13 mouse cellular contexts compared by ENCODE assay signal in the genomic region with DNA sequence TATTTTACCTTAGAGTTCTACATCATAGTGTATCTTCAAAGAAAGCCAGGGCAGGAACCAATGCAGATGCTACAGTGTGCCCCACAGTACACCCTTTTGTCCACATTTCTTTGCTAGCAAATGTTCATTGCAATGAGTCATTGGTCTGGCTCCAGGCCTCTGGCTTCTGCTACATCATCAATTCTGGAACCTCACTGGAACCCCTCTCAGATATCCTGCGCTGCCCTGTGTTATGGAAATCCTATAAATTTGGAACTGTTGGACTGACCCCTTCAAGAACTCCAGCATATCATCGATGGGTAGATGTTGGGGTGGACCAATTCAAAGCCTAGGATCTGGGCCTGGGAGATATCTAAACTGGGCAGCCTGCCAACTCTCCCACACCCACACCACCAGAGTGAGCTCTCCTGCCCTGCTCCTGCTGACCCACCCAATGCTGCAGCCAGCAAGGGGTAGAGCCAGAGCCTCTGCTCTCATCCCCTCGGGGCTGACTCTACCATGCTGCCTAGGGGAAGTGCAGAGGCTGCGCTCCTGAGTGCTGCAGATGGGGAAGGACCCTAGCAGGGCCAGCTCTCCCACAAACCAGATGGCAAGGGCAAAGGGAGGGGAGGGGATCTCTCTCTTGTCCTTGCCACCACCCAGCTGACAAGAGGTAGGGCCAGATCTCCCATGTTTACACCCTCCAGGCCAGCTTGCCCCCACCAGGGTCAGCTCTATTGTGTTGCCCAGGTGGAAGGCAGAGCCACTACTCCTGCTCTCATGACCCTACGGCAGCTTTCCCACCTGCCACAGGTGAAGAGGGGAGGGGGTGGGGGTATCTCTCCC. TPM values are rescaled to one million over a fixed set of nuclear protein-coding genes. Genes with fewer than 3 reads are reported as not detected.
DNase-seq lines count a peak whose midpoint lies in the region; ATAC-seq and TF ChIP-seq lines count a peak whose summit lies in the region.
"Had no signal": no experiment of that assay in that cellular context is flagged by ENCODE, and none has a peak within 500 bp of the region (broad histone marks: within the 10 kb centered on the region; RNA-seq: fewer than 3 reads in every experiment).

No protein-coding gene starts in this region.

- WGBS in limb, embryonic 14.5 days = 68% methylated on average over 5 of the region's 5 CpGs
- WGBS in limb, embryonic 10.5 days = 76% methylated on average over 5 of the region's 5 CpGs
- WGBS in hindbrain, postnatal 0 days = 78% methylated on average over 5 of the region's 5 CpGs
- WGBS in neural tube, embryonic 15.5 days = 80% methylated on average over 5 of the region's 5 CpGs
- WGBS in forebrain, embryonic 12.5 days = 88% methylated on average over 5 of the region's 5 CpGs

- H3K27me3 ChIP-seq in limb, embryonic 14.5 days (ENCODE audit: control insufficient read depth, insufficient read depth, low read length) = no peaks in the 10 kb centered on the region
- H3K27me3 ChIP-seq in limb, embryonic 10.5 days (ENCODE audit: low read depth, poor library complexity, severe bottlenecking) = no peaks in the 10 kb centered on the region
- no peaks in the 10 kb centered on the region for H3K27me3 ChIP-seq in hindbrain, postnatal 0 days (ENCODE audit: insufficient read depth, low read length)
- H3K27me3 ChIP-seq in neural tube, embryonic 15.5 days (replicated peaks) = 0 out of 2 replicates have a peak, but pooled peaks cover 2% of the 10 kb centered on the region
- H3K27me3 ChIP-seq in forebrain, embryonic 12.5 days = no peaks in the 10 kb centered on the region

- no peak overlapping the region for H3K4me2 ChIP-seq in limb, embryonic 14.5 days (replicated peaks; ENCODE audit: low read depth, low read length, severe bottlenecking)
- no peak overlapping the region for H3K4me2 ChIP-seq in hindbrain, postnatal 0 days (ENCODE audit: low read depth, low read length)
- H3K4me2 ChIP-seq in neural tube, embryonic 15.5 days = no peak overlapping the region
- no peak overlapping the region for H3K4me2 ChIP-seq in forebrain, embryonic 12.5 days
- H3K4me2 ChIP-seq: liver, embryonic 15.5 days had no signal

- H3K9ac ChIP-seq in limb, embryonic 14.5 days (ENCODE audit: low read depth, low read length, severe bottlenecking) = no peak overlapping the region
- H3K9ac ChIP-seq in hindbrain, postnatal 0 days (replicated peaks; ENCODE audit: low read length) = no peak overlapping the region
- no peak overlapping the region for H3K9ac ChIP-seq in neural tube, embryonic 15.5 days (replicated peaks)
- no peak overlapping the region for H3K9ac ChIP-seq in forebrain, embryonic 12.5 days
- H3K9ac ChIP-seq: liver, embryonic 15.5 days had no signal

- no peak overlapping the region for H3K27ac ChIP-seq in limb, embryonic 14.5 days (replicated peaks; ENCODE audit: low read depth, low read length)
- H3K27ac ChIP-seq in limb, embryonic 10.5 days = no peak overlapping the region
- no peak overlapping the region for H3K27ac ChIP-seq in hindbrain, postnatal 0 days
- H3K27ac ChIP-seq in neural tube, embryonic 15.5 days (replicated peaks) = no peak overlapping the region
- H3K27ac ChIP-seq in forebrain, embryonic 12.5 days = no peak overlapping the region
- H3K27ac ChIP-seq: liver, embryonic 15.5 days had no signal

- 0 out of 2 replicates have a peak, but pooled peaks have one; percentile 15 for ATAC-seq in limb, embryonic 14.5 days (ENCODE audit: low FRiP score, low read depth)
- ATAC-seq in hindbrain, postnatal 0 days = no peak
- no peak for ATAC-seq in neural tube, embryonic 15.5 days (ENCODE audit: low FRiP score)
- no peak for ATAC-seq in forebrain, embryonic 12.5 days (ENCODE audit: low FRiP score)

- no peaks in the 10 kb centered on the region for H3K36me3 ChIP-seq in limb, embryonic 14.5 days (ENCODE audit: control insufficient read depth, insufficient read depth, low read length)
- H3K36me3 ChIP-seq in limb, embryonic 10.5 days = no peaks in the 10 kb centered on the region
- H3K36me3 ChIP-seq in hindbrain, postnatal 0 days (ENCODE audit: insufficient read depth, low read length) = no peaks in the 10 kb centered on the region
- no peaks in the 10 kb centered on the region for H3K36me3 ChIP-seq in neural tube, embryonic 15.5 days
- H3K36me3 ChIP-seq in forebrain, embryonic 12.5 days (replicated peaks) = no peaks in the 10 kb centered on the region
- H3K36me3 ChIP-seq: liver, embryonic 15.5 days had no signal

- no peak for TF ChIP-seq CTCF in hindbrain, postnatal 0 days (IDR thresholded peaks at IDR 0.05; ENCODE audit: low read depth)

- TF ChIP-seq POLR2A in limb, embryonic 14.5 days (IDR thresholded peaks at IDR 0.05; ENCODE audit: borderline replicate concordance, extremely low read depth, insufficient read depth, insufficient read length) = no peak

- no peak overlapping the region for H3K4me3 ChIP-seq in limb, embryonic 14.5 days (replicated peaks; ENCODE audit: low read length)
- H3K4me3 ChIP-seq in limb, embryonic 10.5 days = no peak overlapping the region
- no peak overlapping the region for H3K4me3 ChIP-seq in hindbrain, postnatal 0 days (ENCODE audit: low read length)
- no peak overlapping the region for H3K4me3 ChIP-seq in neural tube, embryonic 15.5 days (replicated peaks)
- H3K4me3 ChIP-seq in forebrain, embryonic 12.5 days (replicated peaks) = no peak overlapping the region
- H3K4me3 ChIP-seq: liver, embryonic 15.5 days had no signal

- H3K9me3 ChIP-seq in limb, embryonic 14.5 days (ENCODE audit: control insufficient read depth, low read length) = no peaks in the 10 kb centered on the region
- no peaks in the 10 kb centered on the region for H3K9me3 ChIP-seq in limb, embryonic 10.5 days (replicated peaks)
- no peaks in the 10 kb centered on the region for H3K9me3 ChIP-seq in hindbrain, postnatal 0 days (ENCODE audit: low read length)
- H3K9me3 ChIP-seq in neural tube, embryonic 15.5 days (replicated peaks) = no peaks in the 10 kb centered on the region
- no peaks in the 10 kb centered on the region for H3K9me3 ChIP-seq in forebrain, embryonic 12.5 days
- H3K9me3 ChIP-seq: liver, embryonic 15.5 days had no signal

- no peak for DNase-seq in limb, embryonic 14.5 days (ENCODE audit: low spot score)
- no peak for DNase-seq in limb, embryonic 10.5 days (ENCODE audit: low spot score)
- peak; percentile 18 for DNase-seq in brain, adult 2 months (ENCODE audit: low read depth, low spot score)
- peak; percentile 28 for DNase-seq in heart, postnatal 4 days
- DNase-seq in spleen, postnatal 14 days (ENCODE audit: low spot score in 2 of 2) = peak; percentile 44 to 49
- DNase-seq in hindbrain, postnatal 0 days (ENCODE audit: low spot score) = no peak
- DNase-seq: cerebellum, adult 11 months; kidney, postnatal 14 days had no signal

- H3K4me1 ChIP-seq in limb, embryonic 14.5 days (ENCODE audit: control insufficient read depth, insufficient read depth, low read length) = peaks cover 5% of the 10 kb centered on the region; the same call in 1 of the 2 replicates
- peaks cover 5% of the 10 kb centered on the region; the same call in 1 of the 2 replicates for H3K4me1 ChIP-seq in limb, embryonic 10.5 days
- no peaks in the 10 kb centered on the region for H3K4me1 ChIP-seq in hindbrain, postnatal 0 days (ENCODE audit: insufficient read depth, low read length)
- H3K4me1 ChIP-seq in neural tube, embryonic 15.5 days = no peaks in the 10 kb centered on the region
- H3K4me1 ChIP-seq in forebrain, embryonic 12.5 days = no peaks in the 10 kb centered on the region

RNA-seq across cellular contexts. Expression of a gene that starts 16.4 kb away (rescaled TPM):
- polyA plus RNA-seq in limb, embryonic 14.5 days (2012; rRNA removed) = 0.82 and 1.4 TPM in 2 replicates
- 1.5 TPM in 2 replicates for polyA plus RNA-seq in limb, embryonic 14.5 days (2014; fragmentation: Nextera tagmentation; extraction: Ambion mirVana)
- 0.20 TPM in 1 of 2 replicates, not detected in the other for polyA plus RNA-seq in limb, embryonic 10.5 days (2016; fragmentation: Nextera tagmentation; extraction: Ambion mirVana)
- total RNA-seq in heart, postnatal 4 days (2021) = not detected
- total RNA-seq in hindbrain, postnatal 0 days (2014; rRNA removed) = not detected in 2 replicates
- 0.14 TPM in 1 of 2 replicates, not detected in the other for polyA plus RNA-seq in hindbrain, postnatal 0 days (2015; fragmentation: Nextera tagmentation; extraction: Ambion mirVana)
- polyA plus RNA-seq in neural tube, embryonic 15.5 days (2015; fragmentation: Nextera tagmentation; extraction: Ambion mirVana) = 0.19 and 0.28 TPM in 2 replicates
- polyA plus RNA-seq in forebrain, embryonic 12.5 days (2016; fragmentation: Nextera tagmentation; extraction: Ambion mirVana) = 0.26 and 0.31 TPM in 2 replicates
- total RNA-seq: MEL had no signal
- polyA plus RNA-seq: liver, embryonic 15.5 days had no signal

RNA-seq across cellular contexts. Expression of a gene that starts 23.7 kb away (rescaled TPM):
- 0.54 and 0.72 TPM in 2 replicates for polyA plus RNA-seq in limb, embryonic 14.5 days (2012; rRNA removed)
- polyA plus RNA-seq in limb, embryonic 14.5 days (2014; fragmentation: Nextera tagmentation; extraction: Ambion mirVana) = 0.44 and 0.51 TPM in 2 replicates
- 1.3 and 1.7 TPM in 2 replicates for polyA plus RNA-seq in limb, embryonic 10.5 days (2016; fragmentation: Nextera tagmentation; extraction: Ambion mirVana)
- total RNA-seq in heart, postnatal 4 days (2021) = not detected
- 0.42 TPM in 1 of 2 replicates, not detected in the other for total RNA-seq in hindbrain, postnatal 0 days (2014; rRNA removed)
- polyA plus RNA-seq in hindbrain, postnatal 0 days (2015; fragmentation: Nextera tagmentation; extraction: Ambion mirVana) = not detected in 2 replicates
- not detected in 2 replicates for polyA plus RNA-seq in neural tube, embryonic 15.5 days (2015; fragmentation: Nextera tagmentation; extraction: Ambion mirVana)
- 0.33 and 0.35 TPM in 2 replicates for polyA plus RNA-seq in forebrain, embryonic 12.5 days (2016; fragmentation: Nextera tagmentation; extraction: Ambion mirVana)
- total RNA-seq: MEL had no signal
- polyA plus RNA-seq: liver, embryonic 15.5 days had no signal

RNA-seq across cellular contexts. Expression of a gene that starts 41.2 kb away (rescaled TPM):
- 0.06 TPM in 1 of 2 replicates, not detected in the other for polyA plus RNA-seq in limb, embryonic 14.5 days (2012; rRNA removed)
- not detected in 2 replicates for polyA plus RNA-seq in limb, embryonic 14.5 days (2014; fragmentation: Nextera tagmentation; extraction: Ambion mirVana)
- not detected in 2 replicates for polyA plus RNA-seq in limb, embryonic 10.5 days (2016; fragmentation: Nextera tagmentation; extraction: Ambion mirVana)
- total RNA-seq in heart, postnatal 4 days (2021) = not detected
- not detected in 2 replicates for total RNA-seq in hindbrain, postnatal 0 days (2014; rRNA removed)
- not detected in 2 replicates for polyA plus RNA-seq in hindbrain, postnatal 0 days (2015; fragmentation: Nextera tagmentation; extraction: Ambion mirVana)
- polyA plus RNA-seq in neural tube, embryonic 15.5 days (2015; fragmentation: Nextera tagmentation; extraction: Ambion mirVana) = 0.96 TPM in 1 of 2 replicates, not detected in the other
- polyA plus RNA-seq in forebrain, embryonic 12.5 days (2016; fragmentation: Nextera tagmentation; extraction: Ambion mirVana) = not detected in 2 replicates
- total RNA-seq: MEL; neutrophil, adult 5-6 weeks had no signal

RNA-seq across cellular contexts. Expression of a gene that starts 51.7 kb away (rescaled TPM):
- 60.2 and 72.4 TPM in 2 replicates for polyA plus RNA-seq in limb, embryonic 14.5 days (2012; rRNA removed)
- polyA plus RNA-seq in limb, embryonic 14.5 days (2014; fragmentation: Nextera tagmentation; extraction: Ambion mirVana) = 57.8 and 63.5 TPM in 2 replicates
- polyA plus RNA-seq in limb, embryonic 10.5 days (2016; fragmentation: Nextera tagmentation; extraction: Ambion mirVana) = 106 and 113 TPM in 2 replicates
- total RNA-seq in heart, postnatal 4 days (2021) = 10 to 100 TPM; 25.4 to 26.0 TPM
- 106 and 109 TPM in 2 replicates for total RNA-seq in hindbrain, postnatal 0 days (2014; rRNA removed)
- polyA plus RNA-seq in hindbrain, postnatal 0 days (2015; fragmentation: Nextera tagmentation; extraction: Ambion mirVana) = 91.4 and 95.7 TPM in 2 replicates
- 75.9 and 77.4 TPM in 2 replicates for polyA plus RNA-seq in neural tube, embryonic 15.5 days (2015; fragmentation: Nextera tagmentation; extraction: Ambion mirVana)
- polyA plus RNA-seq in forebrain, embryonic 12.5 days (2016; fragmentation: Nextera tagmentation; extraction: Ambion mirVana) = 91.7 and 92.2 TPM in 2 replicates

Comparison
In these comparisons a context has a peak if more than half of its experiments do, and no peak if none do; other contexts are left out.
1. DNase-seq: peak in brain, adult 2 months (single experiment), heart, postnatal 4 days (single experiment) and spleen, postnatal 14 days (2 of 2); none in limb, embryonic 14.5 days (single experiment), limb, embryonic 10.5 days (single experiment) and hindbrain, postnatal 0 days (single experiment).